Mouse (Mus musculus): ENCODE measurements around the gene Setd7. TPM values are rescaled to one million over a fixed set of nuclear protein-coding genes. Genes with fewer than 3 reads are reported as not detected.

The Setd7 gene
- polyA plus RNA-seq, 1 experiment from 2014 or later = 5.1 TPM

GRCm38 (mm10) chr3:51554836-51555235 lies 5.8 kb downstream of the Setd7 start:
- H3K36me3 ChIP-seq = peaks cover 10% of the 10 kb centered on the region
- no peaks in the 10 kb centered on the region for H3K9me3 ChIP-seq
- H3K4me3 ChIP-seq = no peak overlapping the region
- peaks cover 42% of the 10 kb centered on the region for H3K4me1 ChIP-seq
- no peak overlapping the region for H3K27ac ChIP-seq
- no peaks in the 10 kb centered on the region for H3K27me3 ChIP-seq
- H3K4me2 ChIP-seq (replicated peaks) = no peak overlapping the region
- no peak for ATAC-seq (ENCODE audit: low FRiP score, low read depth)
- H3K9ac ChIP-seq = no peak overlapping the region
- 81% methylated on average over 4 of the region's 4 CpGs for WGBS

GRCm38 (mm10) chr3:51554067-51554466 lies 6.6 kb downstream of the Setd7 start:
- H3K9me3 ChIP-seq = no peaks in the 10 kb centered on the region
- no peak overlapping the region for H3K4me2 ChIP-seq (replicated peaks)
- H3K27me3 ChIP-seq = no peaks in the 10 kb centered on the region
- WGBS = 78% methylated on average over 9 of the region's 9 CpGs
- H3K36me3 ChIP-seq = peaks cover 16% of the 10 kb centered on the region
- 0 out of 2 replicates have a peak overlapping the region, but pooled peaks have one; percentile 45 for H3K27ac ChIP-seq
- H3K4me3 ChIP-seq = no peak overlapping the region
- no peak overlapping the region for H3K9ac ChIP-seq
- ATAC-seq (ENCODE audit: low FRiP score, low read depth) = no peak
- H3K4me1 ChIP-seq = peaks cover 41% of the 10 kb centered on the region

- ATAC-seq (ENCODE audit: low FRiP score, low read depth) = no peak; the same call in 1 of the 2 replicates
- WGBS = 65% methylated on average over 8 of the region's 8 CpGs
- H3K4me3 ChIP-seq = no peak overlapping the region
- no peak overlapping the region for H3K27ac ChIP-seq
- H3K4me1 ChIP-seq = peaks cover 35% of the 10 kb centered on the region
- no peak overlapping the region for H3K9ac ChIP-seq
- H3K9me3 ChIP-seq = no peaks in the 10 kb centered on the region
- H3K27me3 ChIP-seq = no peaks in the 10 kb centered on the region
- H3K4me2 ChIP-seq (replicated peaks) = no peak overlapping the region; the same call in 1 of the 2 replicates
- H3K36me3 ChIP-seq = peaks cover 21% of the 10 kb centered on the region
Measured at GRCm38 (mm10) chr3:51553497-51553875, 7.2 kb downstream of the Setd7 start.

- H3K4me2 ChIP-seq (replicated peaks) = peak overlapping the region; percentile 27; the same call in 1 of the 2 replicates
Measured at GRCm38 (mm10) chr3:51552841-51553496, 7.7 kb downstream of the Setd7 start.

GRCm38 (mm10) chr3:51552197-51552596 lies 8.5 kb downstream of the Setd7 start:
- 67% methylated on average over 2 of the region's 2 CpGs for WGBS
- ATAC-seq (ENCODE audit: low FRiP score, low read depth) = no peak
- no peaks in the 10 kb centered on the region for H3K27me3 ChIP-seq

More at GRCm38 (mm10) chr3:51552841-51553496, 7.7 kb downstream of the Setd7 start:
- 53% methylated on average over 10 of the region's 10 CpGs for WGBS
- Histone ChIP-seq H3K4me3 (no peak overlapping the region), H3K4me1 (peaks cover 32% of the 10 kb centered on the region), H3K27ac (no peak overlapping the region), H3K36me3 (peaks cover 25% of the 10 kb centered on the region), H3K9ac (no peak overlapping the region; the same call in 1 of the 2 replicates), H3K9me3 (no peaks in the 10 kb centered on the region), H3K27me3 (no peaks in the 10 kb centered on the region)
- no peak for ATAC-seq (ENCODE audit: low FRiP score, low read depth)

GRCm38 (mm10) chr3:51548987-51549579 lies 11.6 kb downstream of the Setd7 start:
- WGBS = 80% methylated on average over 17 of the region's 17 CpGs
- Histone ChIP-seq H3K4me3 (no peak overlapping the region), H3K27ac (no peak overlapping the region), H3K4me1 (peaks cover 20% of the 10 kb centered on the region), H3K36me3 (peaks cover 35% of the 10 kb centered on the region), H3K4me2 (replicated peaks) (no peak overlapping the region), H3K9ac (no peak overlapping the region), H3K27me3 (no peaks in the 10 kb centered on the region), H3K9me3 (no peaks in the 10 kb centered on the region)
- ATAC-seq (ENCODE audit: low FRiP score, low read depth) = no peak

More at GRCm38 (mm10) chr3:51552197-51552596, 8.5 kb downstream of the Setd7 start:
- no peak overlapping the region for H3K4me3 ChIP-seq
- peaks cover 29% of the 10 kb centered on the region for H3K36me3 ChIP-seq
- H3K27ac ChIP-seq = no peak overlapping the region
- peaks cover 32% of the 10 kb centered on the region for H3K4me1 ChIP-seq
- no peak overlapping the region for H3K9ac ChIP-seq
- no peaks in the 10 kb centered on the region for H3K9me3 ChIP-seq
- H3K4me2 ChIP-seq (replicated peaks) = no peak overlapping the region

GRCm38 (mm10) chr3:51547577-51547976 lies 13.1 kb downstream of the Setd7 start:
- no peaks in the 10 kb centered on the region for H3K9me3 ChIP-seq
- H3K27ac ChIP-seq = no peak overlapping the region
- H3K36me3 ChIP-seq = peaks cover 39% of the 10 kb centered on the region
- H3K4me1 ChIP-seq = peaks cover 5% of the 10 kb centered on the region
- H3K9ac ChIP-seq = no peak overlapping the region
- WGBS = 72% methylated on average over 6 of the region's 6 CpGs
- no peaks in the 10 kb centered on the region for H3K27me3 ChIP-seq
- no peak overlapping the region for H3K4me2 ChIP-seq (replicated peaks)
- no peak overlapping the region for H3K4me3 ChIP-seq
- ATAC-seq (ENCODE audit: low FRiP score, low read depth) = no peak

- no peak overlapping the region for H3K27ac ChIP-seq
- no peaks in the 10 kb centered on the region for H3K4me1 ChIP-seq
- H3K9ac ChIP-seq = no peak overlapping the region
- no peaks in the 10 kb centered on the region for H3K27me3 ChIP-seq
- no peak for ATAC-seq (ENCODE audit: low FRiP score, low read depth)
- H3K36me3 ChIP-seq = peaks cover 59% of the 10 kb centered on the region
- H3K4me3 ChIP-seq = no peak overlapping the region
- H3K4me2 ChIP-seq (replicated peaks) = no peak overlapping the region
- H3K9me3 ChIP-seq = no peaks in the 10 kb centered on the region
- 90% methylated on average over 19 of the region's 19 CpGs for WGBS
Measured at GRCm38 (mm10) chr3:51544442-51545128, 16.1 kb downstream of the Setd7 start.

GRCm38 (mm10) chr3:51540659-51541058 lies 20.0 kb downstream of the Setd7 start:
- Histone ChIP-seq H3K36me3 (peaks cover 64% of the 10 kb centered on the region), H3K9ac (no peak overlapping the region), H3K27me3 (no peaks in the 10 kb centered on the region), H3K9me3 (no peaks in the 10 kb centered on the region), H3K4me2 (replicated peaks) (no peak overlapping the region), H3K4me1 (no peaks in the 10 kb centered on the region), H3K27ac (no peak overlapping the region), H3K4me3 (no peak overlapping the region)
- no peak for ATAC-seq (ENCODE audit: low FRiP score, low read depth)
- 94% methylated on average over 9 of the region's 9 CpGs for WGBS

- Histone ChIP-seq H3K4me2 (replicated peaks) (no peak overlapping the region), H3K9me3 (no peaks in the 10 kb centered on the region), H3K36me3 (peaks cover 71% of the 10 kb centered on the region), H3K4me1 (no peaks in the 10 kb centered on the region), H3K27me3 (no peaks in the 10 kb centered on the region), H3K9ac (no peak overlapping the region), H3K4me3 (no peak overlapping the region), H3K27ac (no peak overlapping the region)
- no peak for ATAC-seq (ENCODE audit: low FRiP score, low read depth)
- 61% methylated on average over 15 of the region's 15 CpGs for WGBS
Measured at GRCm38 (mm10) chr3:51539567-51540408, 20.9 kb downstream of the Setd7 start.

- peaks cover 90% of the 10 kb centered on the region for H3K36me3 ChIP-seq
- 56% methylated on average over 9 of the region's 9 CpGs for WGBS
- H3K4me3 ChIP-seq = no peak overlapping the region
- H3K4me1 ChIP-seq = peaks cover 25% of the 10 kb centered on the region
- H3K27ac ChIP-seq = peak overlapping the region; percentile 6; the same call in 1 of the 2 replicates
- H3K9me3 ChIP-seq = no peaks in the 10 kb centered on the region
- peak; percentile 44; the same call in 1 of the 2 replicates for ATAC-seq (ENCODE audit: low FRiP score, low read depth)
- no peaks in the 10 kb centered on the region for H3K27me3 ChIP-seq
- H3K4me2 ChIP-seq (replicated peaks) = no peak overlapping the region
- H3K9ac ChIP-seq = no peak overlapping the region
Measured at GRCm38 (mm10) chr3:51534013-51534412, 26.7 kb downstream of the Setd7 start.

Data from limb, embryonic 13.5 days (tissue).